Mouse (Mus musculus): ENCODE measurements around the gene Yars.

The Yars gene

GRCm38 (mm10) chr4:129189542-129190519 is at the start of gene Yars, which contains the start of gene S100pbp:
TSS of gene Yars (plus strand) at chr4:129189760.
TSS of gene S100pbp (minus strand) at chr4:129189727.
- peak; percentile 97 for DNase-seq (ENCODE audit: low read depth)

- no peak for DNase-seq (ENCODE audit: low read depth)
Measured at GRCm38 (mm10) chr4:129140808-129141207, 48.8 kb upstream of the Yars start.

- DNase-seq (ENCODE audit: low read depth): no peak
Measured at GRCm38 (mm10) chr4:129141560-129142438, 47.8 kb upstream of the Yars start.

GRCm38 (mm10) chr4:129142439-129143045 is 47.0 kb upstream of the Yars start:
- DNase-seq (ENCODE audit: low read depth): no peak

GRCm38 (mm10) chr4:129143509-129143908 is 46.1 kb upstream of the Yars start:
- DNase-seq (ENCODE audit: low read depth): no peak

GRCm38 (mm10) chr4:129144401-129145367 is 44.9 kb upstream of the Yars start:
- no peak for DNase-seq (ENCODE audit: low read depth)

- DNase-seq (ENCODE audit: low read depth): no peak
Measured at GRCm38 (mm10) chr4:129145411-129145810, 44.1 kb upstream of the Yars start.

GRCm38 (mm10) chr4:129145943-129146342 is 43.6 kb upstream of the Yars start:
- DNase-seq (ENCODE audit: low read depth): no peak

GRCm38 (mm10) chr4:129146392-129146791 is 43.2 kb upstream of the Yars start:
- DNase-seq (ENCODE audit: low read depth): no peak

DNA sequence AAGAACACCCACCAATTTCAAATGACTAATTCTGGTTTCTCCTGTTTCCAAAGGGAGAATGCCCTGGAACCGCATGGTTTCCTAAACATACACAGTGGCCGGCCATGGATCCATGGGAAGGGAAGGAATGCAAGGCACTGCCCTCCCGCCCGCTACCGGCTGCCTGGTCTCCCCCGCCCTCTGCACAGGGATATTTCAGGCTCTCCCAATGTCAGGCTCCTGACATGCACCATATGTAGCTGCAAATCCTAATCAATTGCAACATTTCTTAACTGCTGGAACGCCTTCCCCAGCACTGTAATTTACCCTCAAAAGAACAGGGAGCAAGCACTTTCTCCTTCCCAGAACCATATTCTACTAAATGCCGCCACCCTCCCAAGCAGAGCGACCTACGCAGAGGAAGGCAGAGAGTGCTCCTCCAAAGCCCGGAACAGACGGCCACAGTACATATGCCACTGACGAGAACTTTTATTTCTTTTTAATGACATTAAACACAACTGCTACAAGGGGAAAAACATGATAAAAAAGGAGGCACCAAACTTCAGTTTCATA is 41.9 kb upstream of the Yars start:
- no peak for DNase-seq (ENCODE audit: low read depth)

DNA sequence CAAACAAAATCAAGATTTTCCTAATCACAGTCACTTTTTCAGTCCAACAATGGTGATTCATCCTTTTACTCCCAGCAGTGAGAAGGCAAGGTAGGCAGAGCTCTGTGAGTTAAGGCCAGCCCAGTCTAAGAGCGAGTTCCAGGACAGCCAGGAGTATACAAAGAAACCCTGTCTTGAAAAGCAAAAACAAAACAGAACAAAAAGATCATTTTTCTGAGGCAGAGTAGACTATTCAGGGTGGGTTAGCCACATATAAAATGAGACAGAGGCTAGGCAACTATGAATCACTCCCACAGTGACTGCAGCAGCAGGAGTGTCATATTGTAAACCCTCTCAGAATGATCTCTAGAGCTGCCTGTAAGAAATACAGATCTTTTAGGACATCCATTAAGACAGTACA is 40.2 kb upstream of the Yars start:
- DNase-seq (ENCODE audit: low read depth): no peak

DNA sequence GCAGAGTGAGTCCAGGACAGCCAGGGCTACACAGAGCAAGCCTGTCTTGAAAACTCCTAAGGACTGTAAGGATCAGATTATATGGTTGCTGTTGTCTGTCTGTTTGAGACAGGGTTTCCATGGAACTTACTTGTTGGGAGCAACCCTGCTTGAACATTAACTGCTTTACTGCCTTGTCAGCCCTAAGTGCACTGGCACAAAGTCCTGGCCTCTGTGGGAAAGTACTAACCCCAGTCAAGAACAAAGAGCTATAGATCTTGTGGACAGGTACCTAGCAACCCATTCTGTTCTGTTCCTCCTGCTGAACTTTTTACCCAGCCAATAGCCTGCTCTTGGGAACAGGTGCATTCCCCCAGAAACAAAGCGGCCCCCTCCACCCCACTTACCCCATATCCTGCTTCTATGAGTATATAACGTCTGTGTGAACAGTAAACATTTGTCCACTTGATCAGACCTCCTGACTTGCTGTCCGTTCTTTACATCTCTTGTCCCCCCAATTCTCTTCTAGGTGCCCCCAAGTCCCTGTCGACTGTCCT is 38.2 kb upstream of the Yars start:
- no peak for DNase-seq (ENCODE audit: low read depth)

GRCm38 (mm10) chr4:129157541-129157940 is 32.0 kb upstream of the Yars start:
- no peak for DNase-seq (ENCODE audit: low read depth)

DNA sequence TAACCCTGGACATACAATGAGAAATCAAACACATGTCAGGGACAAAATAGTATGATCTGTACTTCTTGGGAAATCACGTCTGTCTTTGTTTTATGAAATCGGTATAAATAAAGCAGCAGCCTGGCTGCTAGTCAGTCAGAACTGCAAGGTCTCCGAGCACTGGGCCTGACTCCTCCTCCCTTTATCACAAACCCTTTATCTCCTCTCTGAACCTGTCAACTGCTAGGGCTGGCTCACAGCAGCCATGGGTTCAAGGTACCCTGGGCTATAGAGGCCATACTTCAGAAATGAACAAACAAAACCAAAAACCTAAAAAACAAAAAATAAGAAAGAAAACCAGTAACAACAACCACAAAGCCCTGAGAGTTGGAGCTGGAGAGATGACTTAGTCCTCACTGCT is 31.0 kb upstream of the Yars start:
- no peak for DNase-seq (ENCODE audit: low read depth)

DNA sequence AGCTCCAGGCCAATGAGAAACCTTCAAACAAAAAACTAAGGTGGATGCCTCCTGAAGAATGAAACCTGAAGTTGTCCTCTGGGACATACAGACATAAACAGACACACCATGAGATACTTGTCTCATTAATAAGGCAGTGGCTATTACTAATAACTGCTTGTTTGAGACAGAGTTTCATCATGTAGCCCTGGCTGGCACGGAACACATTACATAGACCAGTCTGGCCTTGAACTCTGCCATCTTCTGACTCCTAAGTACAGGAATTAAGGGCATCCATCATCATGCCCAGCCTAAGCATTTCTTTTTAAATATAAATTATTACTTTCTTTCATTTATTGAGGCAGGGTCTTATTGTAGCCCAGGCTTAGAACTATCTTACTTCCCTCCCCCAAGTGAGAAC is 28.5 kb upstream of the Yars start:
- DNase-seq (ENCODE audit: low read depth): no peak

- no peak for DNase-seq (ENCODE audit: low read depth)
Measured at GRCm38 (mm10) chr4:129161581-129162255, 27.8 kb upstream of the Yars start.

DNA sequence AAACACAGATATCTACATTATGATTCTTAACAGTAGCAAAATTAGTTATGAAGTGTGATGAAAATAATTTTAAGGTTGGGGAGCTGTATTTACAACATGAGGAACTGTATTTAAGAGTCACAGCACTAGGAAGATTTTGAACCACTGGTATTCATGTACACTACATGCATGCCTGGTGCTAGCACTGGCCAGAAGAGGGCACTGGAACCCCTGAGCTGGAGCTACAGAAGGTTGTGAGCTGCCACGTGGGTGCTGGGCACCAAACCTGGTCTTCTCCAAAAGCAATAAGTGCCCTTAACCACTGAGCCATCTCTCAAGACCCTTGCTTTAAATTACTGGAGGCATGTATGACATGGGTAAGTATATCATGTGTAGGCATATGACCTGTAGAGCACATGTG is 17.0 kb upstream of the Yars start:
- no peak for DNase-seq (ENCODE audit: low read depth)

DNA sequence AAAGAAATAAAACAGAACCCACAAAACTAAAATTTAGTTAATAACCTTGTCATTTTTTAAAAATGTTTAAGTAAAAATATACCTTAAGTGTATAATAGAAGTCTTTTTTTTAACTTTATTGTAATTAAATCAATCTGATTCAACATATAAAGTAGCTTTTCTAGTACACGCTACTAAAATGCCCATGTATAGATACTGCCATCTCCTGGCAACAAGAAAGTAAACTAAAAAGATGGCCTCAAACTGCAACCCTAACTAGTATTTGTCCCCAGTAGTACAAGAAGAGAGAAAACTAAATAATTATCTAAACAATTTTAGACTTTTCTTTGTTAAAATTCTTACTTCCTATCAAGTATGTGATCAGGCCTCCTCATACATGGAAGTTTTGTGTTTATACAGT is 10.0 kb upstream of the Yars start:
- no peak for DNase-seq (ENCODE audit: low read depth)

DNA sequence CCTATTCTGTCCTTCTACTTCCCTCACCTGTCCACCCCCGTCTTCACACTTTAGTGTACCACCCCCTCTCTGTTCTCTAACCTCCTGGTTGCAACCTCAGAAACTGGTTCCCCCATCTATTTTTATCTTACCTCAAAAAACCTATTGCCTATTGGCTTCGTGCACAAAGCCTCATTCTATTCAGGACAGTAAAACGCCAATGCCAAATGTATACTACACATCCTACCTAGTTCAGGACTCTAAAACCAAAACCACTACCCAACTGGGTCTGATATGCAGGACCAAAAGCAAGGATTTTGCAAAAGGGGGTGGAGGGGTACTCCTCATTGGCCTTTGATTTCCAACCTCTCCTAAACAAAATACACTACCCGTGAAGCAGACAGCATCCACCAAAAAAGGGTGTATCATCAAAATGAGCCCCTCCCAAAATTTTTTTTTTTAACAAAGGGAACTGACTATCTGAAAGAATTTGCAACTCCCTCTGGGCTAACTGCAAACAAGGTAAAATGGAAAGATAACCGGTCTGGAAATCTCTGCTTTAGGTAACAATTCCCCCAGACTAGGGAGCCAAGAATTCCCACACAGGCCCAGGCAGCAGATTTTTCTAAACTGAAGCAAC is 1.4 kb upstream of the Yars start:
- DNase-seq (ENCODE audit: low read depth): no peak
